Mouse (Mus musculus): ENCODE results near the gene Acvr1. TPM values are rescaled to one million over a fixed set of nuclear protein-coding genes. Genes with fewer than 3 reads are reported as not detected.
A peak's percentile ranks its signal among the peaks of the same experiment; 100 is the strongest.

Gene Acvr1
- polyA plus RNA-seq, 1 experiment, result not detected

DNA sequence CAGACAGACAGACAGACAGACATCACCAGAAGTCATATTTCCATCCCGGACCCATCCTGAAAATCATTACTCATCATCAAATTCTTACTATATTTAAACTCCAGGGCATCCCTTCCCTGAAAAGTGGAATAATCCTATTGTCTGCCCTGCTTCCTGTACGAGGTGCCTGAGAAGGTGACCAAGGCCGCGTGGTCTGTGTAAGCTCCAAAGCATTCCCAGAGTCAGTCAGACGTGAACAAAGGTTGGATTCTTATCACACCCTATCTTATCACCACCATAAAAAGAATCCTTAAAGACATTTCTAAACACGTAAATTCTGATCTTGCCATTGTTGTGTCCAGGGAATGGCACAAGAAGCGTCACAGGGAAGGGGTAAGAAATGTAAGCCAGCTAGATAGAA lies 18.0 kb downstream of the Acvr1 start:
- TF ChIP-seq CTCF (IDR thresholded peaks at IDR 0.05; ENCODE audit: insufficient read depth, low read depth, low read length) (no peak), POLR2A (IDR thresholded peaks at IDR 0.05; ENCODE audit: insufficient read depth, low read depth, low read length) (no peak)
- no peak overlapping the region for H3K4me3 ChIP-seq (ENCODE audit: insufficient read depth, low read depth, low read length)
- peaks cover 32% of the 10 kb centered on the region for H3K4me1 ChIP-seq (ENCODE audit: control insufficient read depth, insufficient read depth, low read length)
- no peak overlapping the region for H3K27ac ChIP-seq (ENCODE audit: insufficient read depth, low read depth, low read length)
- 86% methylated on average over 7 of the region's 7 CpGs for WGBS

DNA sequence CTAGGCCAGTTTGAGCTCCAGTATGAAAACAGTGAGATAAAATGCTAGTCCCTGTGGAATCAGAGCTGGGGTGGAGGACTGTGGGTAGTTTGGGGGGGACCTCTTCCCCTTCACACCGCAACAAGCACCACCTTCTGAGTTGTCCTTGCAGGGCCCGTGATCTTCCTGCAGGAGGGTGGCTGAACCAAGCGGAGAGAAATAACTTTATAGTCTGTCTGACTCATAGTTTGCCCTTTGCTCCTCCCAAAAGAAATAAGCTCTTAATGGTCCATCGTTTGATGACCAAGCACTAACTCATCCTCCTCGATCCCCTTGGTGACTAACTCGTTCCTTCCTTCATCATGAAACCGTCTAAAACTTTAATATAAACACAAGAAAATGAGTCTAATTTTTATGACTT lies 20.7 kb downstream of the Acvr1 start:
- peaks cover 20% of the 10 kb centered on the region for H3K4me1 ChIP-seq (ENCODE audit: control insufficient read depth, insufficient read depth, low read length)

DNA sequence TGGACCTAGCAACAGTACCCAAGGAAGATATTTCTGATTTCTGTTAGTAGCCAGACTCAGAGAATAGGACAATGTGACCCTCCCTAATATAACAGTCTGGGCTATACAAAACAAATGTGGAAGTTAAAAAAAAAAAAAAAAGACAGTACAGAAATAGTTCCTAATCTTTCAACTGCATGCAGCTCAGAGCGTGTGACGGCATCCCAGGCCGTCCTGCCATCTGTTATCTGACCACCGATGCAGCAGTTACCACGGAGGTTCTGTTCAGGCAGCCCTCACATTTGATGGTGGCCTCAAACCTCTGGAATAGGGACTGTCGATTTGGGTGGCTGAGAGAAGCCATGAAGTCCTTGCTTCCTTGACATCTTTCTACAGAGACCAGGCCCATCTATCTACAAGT lies 22.6 kb downstream of the Acvr1 start:
- Histone ChIP-seq H3K27ac (ENCODE audit: insufficient read depth, low read depth, low read length) (no peak overlapping the region), H3K4me3 (ENCODE audit: insufficient read depth, low read depth, low read length) (no peak overlapping the region), H3K4me1 (ENCODE audit: control insufficient read depth, insufficient read depth, low read length) (peaks cover 10% of the 10 kb centered on the region)
- 88% methylated on average over 6 of the region's 6 CpGs for WGBS
- no peak for TF ChIP-seq CTCF (IDR thresholded peaks at IDR 0.05; ENCODE audit: insufficient read depth, low read depth, low read length)
- TF ChIP-seq POLR2A (IDR thresholded peaks at IDR 0.05; ENCODE audit: insufficient read depth, low read depth, low read length), result no peak

More for the DNA sequence above, 20.7 kb downstream of the Acvr1 start:
- Histone ChIP-seq H3K27ac (ENCODE audit: insufficient read depth, low read depth, low read length) (no peak overlapping the region), H3K4me3 (ENCODE audit: insufficient read depth, low read depth, low read length) (no peak overlapping the region)
- WGBS, result 43% methylated on average over 7 of the region's 7 CpGs
- TF ChIP-seq CTCF (IDR thresholded peaks at IDR 0.05; ENCODE audit: insufficient read depth, low read depth, low read length) (no peak), POLR2A (IDR thresholded peaks at IDR 0.05; ENCODE audit: insufficient read depth, low read depth, low read length) (no peak)

DNA sequence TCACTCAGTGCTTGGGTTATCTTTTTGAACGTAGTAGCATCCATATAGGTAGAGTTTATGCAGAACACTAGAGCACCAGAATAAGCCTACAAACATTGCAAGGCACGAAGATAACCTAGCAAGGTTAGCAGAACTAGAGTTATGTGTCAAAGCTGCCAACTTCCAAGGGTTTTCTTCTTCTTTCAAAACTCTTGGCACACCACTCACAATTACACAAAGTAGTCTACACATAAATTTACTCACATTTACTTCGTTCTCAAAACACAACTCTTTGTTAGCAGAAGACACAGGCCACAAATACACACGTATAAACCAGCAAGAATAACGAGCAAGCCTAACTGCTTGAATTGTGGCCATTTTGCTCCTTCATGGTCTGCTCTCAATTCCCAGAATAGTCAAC lies 23.7 kb downstream of the Acvr1 start:
- TF ChIP-seq POLR2A (IDR thresholded peaks at IDR 0.05; ENCODE audit: insufficient read depth, low read depth, low read length) (no peak), CTCF (IDR thresholded peaks at IDR 0.05; ENCODE audit: insufficient read depth, low read depth, low read length) (no peak)
- 68% methylated on average over 5 of the region's 5 CpGs for WGBS
- peaks cover 11% of the 10 kb centered on the region for H3K4me1 ChIP-seq (ENCODE audit: control insufficient read depth, insufficient read depth, low read length)
- no peak overlapping the region for H3K27ac ChIP-seq (ENCODE audit: insufficient read depth, low read depth, low read length)
- no peak overlapping the region for H3K4me3 ChIP-seq (ENCODE audit: insufficient read depth, low read depth, low read length)

- TF ChIP-seq POLR2A (IDR thresholded peaks at IDR 0.05; ENCODE audit: insufficient read depth, low read depth, low read length), result no peak
- TF ChIP-seq CTCF (IDR thresholded peaks at IDR 0.05; ENCODE audit: insufficient read depth, low read depth, low read length), result no peak
- Histone ChIP-seq H3K27ac (ENCODE audit: insufficient read depth, low read depth, low read length) (no peak overlapping the region), H3K4me3 (ENCODE audit: insufficient read depth, low read depth, low read length) (no peak overlapping the region), H3K4me1 (ENCODE audit: control insufficient read depth, insufficient read depth, low read length) (peaks cover 22% of the 10 kb centered on the region)
- WGBS, result 73% methylated on average over 6 of the region's 6 CpGs
Observed at GRCm38 (mm10) chr2:58538196-58538595, 28.8 kb downstream of the Acvr1 start.

GRCm38 (mm10) chr2:58536796-58537195 lies 30.2 kb downstream of the Acvr1 start:
- H3K4me1 ChIP-seq (ENCODE audit: control insufficient read depth, insufficient read depth, low read length), result peaks cover 31% of the 10 kb centered on the region
- TF ChIP-seq CTCF (IDR thresholded peaks at IDR 0.05; ENCODE audit: insufficient read depth, low read depth, low read length) (no peak), POLR2A (IDR thresholded peaks at IDR 0.05; ENCODE audit: insufficient read depth, low read depth, low read length) (no peak)
- no peak overlapping the region for H3K4me3 ChIP-seq (ENCODE audit: insufficient read depth, low read depth, low read length)
- WGBS, result 90% methylated on average over 3 of the region's 3 CpGs
- no peak overlapping the region for H3K27ac ChIP-seq (ENCODE audit: insufficient read depth, low read depth, low read length)

DNA sequence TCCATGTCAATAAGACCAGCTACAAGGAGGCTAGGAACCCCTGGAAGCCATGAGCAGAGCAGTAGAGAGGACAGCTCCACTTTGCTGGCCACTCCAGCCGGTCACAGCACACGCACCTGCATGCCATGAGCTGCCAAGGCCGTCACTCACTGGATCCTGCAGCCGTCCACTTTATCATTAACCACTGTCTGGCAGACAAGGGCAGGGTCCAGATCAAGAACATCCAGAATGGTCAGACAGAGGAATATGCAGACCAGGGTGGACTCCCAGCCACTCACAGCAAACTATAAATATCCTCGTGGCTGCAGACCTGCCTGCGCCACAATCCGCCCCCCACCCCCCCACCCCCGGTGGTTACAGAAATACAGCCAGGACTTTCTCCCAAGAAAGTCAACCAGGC lies 31.7 kb downstream of the Acvr1 start:
- TF ChIP-seq POLR2A (IDR thresholded peaks at IDR 0.05; ENCODE audit: insufficient read depth, low read depth, low read length), result no peak
- TF ChIP-seq CTCF (IDR thresholded peaks at IDR 0.05; ENCODE audit: insufficient read depth, low read depth, low read length), result no peak
- Histone ChIP-seq H3K27ac (ENCODE audit: insufficient read depth, low read depth, low read length) (no peak overlapping the region), H3K4me1 (ENCODE audit: control insufficient read depth, insufficient read depth, low read length) (peaks cover 34% of the 10 kb centered on the region), H3K4me3 (ENCODE audit: insufficient read depth, low read depth, low read length) (no peak overlapping the region)
- 62% methylated on average over 8 of the region's 8 CpGs for WGBS

GRCm38 (mm10) chr2:58534379-58534778 lies 32.6 kb downstream of the Acvr1 start:
- Histone ChIP-seq H3K4me3 (ENCODE audit: insufficient read depth, low read depth, low read length) (no peak overlapping the region), H3K4me1 (ENCODE audit: control insufficient read depth, insufficient read depth, low read length) (peaks cover 39% of the 10 kb centered on the region), H3K27ac (ENCODE audit: insufficient read depth, low read depth, low read length) (peak overlapping the region; percentile 58)
- WGBS, result 64% methylated on average over 4 of the region's 4 CpGs
- TF ChIP-seq CTCF (IDR thresholded peaks at IDR 0.05; ENCODE audit: insufficient read depth, low read depth, low read length) (no peak), POLR2A (IDR thresholded peaks at IDR 0.05; ENCODE audit: insufficient read depth, low read depth, low read length) (no peak)

- WGBS, result 19% methylated on average over 7 of the region's 7 CpGs
- H3K4me1 ChIP-seq (ENCODE audit: control insufficient read depth, insufficient read depth, low read length), result peaks cover 39% of the 10 kb centered on the region
- TF ChIP-seq CTCF (IDR thresholded peaks at IDR 0.05; ENCODE audit: insufficient read depth, low read depth, low read length), result no peak
- no peak for TF ChIP-seq POLR2A (IDR thresholded peaks at IDR 0.05; ENCODE audit: insufficient read depth, low read depth, low read length)
Observed at GRCm38 (mm10) chr2:58533521-58534001, 33.4 kb downstream of the Acvr1 start.

More at GRCm38 (mm10) chr2:58533521-58534001, 33.4 kb downstream of the Acvr1 start:
- Histone ChIP-seq H3K27ac (ENCODE audit: insufficient read depth, low read depth, low read length) (peak overlapping the region; percentile 58), H3K4me3 (ENCODE audit: insufficient read depth, low read depth, low read length) (no peak overlapping the region)
